Mouse (Mus musculus) midbrain, embryonic 12.5 days (tissue): ENCODE data around the gene Ank2. TPM values are rescaled to one million over a fixed set of nuclear protein-coding genes. Genes with fewer than 3 reads are reported as not detected.
A peak's percentile ranks its signal among the peaks of the same experiment; 100 is the strongest.

Experiments
- ATAC-seq: fragments of 200-750 bp; cut with Nextera tagmentation; 2 replicates; pipeline ENCODE4 v1.8.0; 2017; ENCODE audit warnings: low read depth, moderate TSS enrichment, moderate library complexity; ENCODE audit not compliant: low FRiP score
- H3K27ac ChIP-seq: fragments of 300-500 bp; sonication (generic); replicated peaks from 2 replicates; pipeline ENCODE4 v1.5.1; 2016; ENCODE audit warnings: mild to moderate bottlenecking
- H3K27me3 ChIP-seq: fragments of 300-500 bp; sonication (generic); 2 replicates; pipeline ENCODE4 v1.6.1; 2016; ENCODE audit warnings: mild to moderate bottlenecking
- H3K36me3 ChIP-seq: fragments of 300-500 bp; sonication (generic); 2 replicates; pipeline ENCODE4 v1.6.1; 2016
- H3K4me1 ChIP-seq: fragments of 300-500 bp; sonication (generic); 2 replicates; pipeline ENCODE4 v1.6.1; 2016
- H3K4me2 ChIP-seq: fragments of 300-500 bp; sonication (generic); replicated peaks from 2 replicates; pipeline ENCODE4 v1.6.1; 2016; ENCODE audit warnings: mild to moderate bottlenecking, moderate library complexity
- H3K4me3 ChIP-seq: fragments of 300-500 bp; sonication (generic); 2 replicates; pipeline ENCODE4 v1.5.1; 2016; ENCODE audit warnings: mild to moderate bottlenecking
- H3K9ac ChIP-seq: fragments of 300-500 bp; sonication (generic); replicated peaks from 2 replicates; pipeline ENCODE4 v1.6.1; 2016; ENCODE audit warnings: mild to moderate bottlenecking, moderate library complexity
- H3K9me3 ChIP-seq: fragments of 300-500 bp; sonication (generic); 2 replicates; pipeline ENCODE4 v1.6.1; 2016; ENCODE audit warnings: mild to moderate bottlenecking
- WGBS: fragments of 180-500 bp; shearing (Covaris S2); methylation state at CpG from one replicate; pipeline ENCODE4 v1.1.7; 2016; 5-methylcytosine and 5-hydroxymethylcytosine counted together
- polyA plus RNA-seq: library from polyadenylated mRNA; unstranded; fragments of >200 nt; fragmentation: Nextera tagmentation; extraction: Ambion mirVana; gene quantifications from 2 replicates; pipeline ENCODE4 v1.2.1, GENCODE M21; 2016

Ank2 gene
- polyA plus RNA-seq, 1 experiment from 2014 or later, result 141 TPM

DNA sequence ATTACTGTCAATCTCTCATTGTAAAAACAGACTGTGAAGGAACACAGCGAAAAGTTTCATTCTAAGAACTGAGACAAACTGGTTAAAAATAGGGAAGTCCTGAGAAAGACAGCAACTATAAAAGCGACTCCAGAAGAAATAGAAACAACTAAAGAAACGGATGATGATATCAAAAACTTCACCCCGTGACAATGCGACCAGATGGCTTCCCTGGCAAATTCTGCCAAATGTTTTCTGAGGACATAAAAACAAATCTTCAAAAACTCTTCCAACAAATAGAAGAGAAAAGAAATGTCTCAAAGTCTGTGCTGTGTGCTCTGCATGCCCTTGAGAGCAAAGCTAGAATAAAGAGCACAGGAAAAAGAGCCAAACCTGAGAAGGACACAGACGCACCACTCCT lies 129.6 kb downstream of the Ank2 start:
- Histone ChIP-seq H3K4me3 (no peak overlapping the region), H3K36me3 (no peaks in the 10 kb centered on the region), H3K4me2 (no peak overlapping the region), H3K27me3 (no peaks in the 10 kb centered on the region), H3K27ac (no peak overlapping the region), H3K9ac (no peak overlapping the region), H3K9me3 (peaks cover 3% of the 10 kb centered on the region; the same call in 1 of the 2 replicates), H3K4me1 (no peaks in the 10 kb centered on the region)
- no peak for ATAC-seq
- WGBS, result 85% methylated on average over 6 of the region's 6 CpGs

DNA sequence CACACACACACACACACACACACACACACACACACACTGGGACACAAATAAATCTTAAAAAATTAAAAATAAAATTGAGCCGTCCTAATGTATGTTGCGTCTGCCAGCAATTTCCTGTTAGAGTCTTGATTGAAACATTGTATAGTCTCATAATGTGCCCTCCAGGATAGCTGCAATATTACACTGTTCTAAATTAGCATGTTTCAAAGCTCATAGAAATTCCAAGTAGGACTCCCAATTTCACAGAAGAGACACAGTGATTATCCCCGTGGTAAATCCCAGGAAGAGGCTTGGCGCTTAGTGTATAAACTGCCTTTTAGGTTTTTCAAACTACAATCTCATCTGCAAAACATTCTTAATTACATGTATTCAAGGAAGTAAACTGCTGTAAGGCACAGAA lies 131.7 kb downstream of the Ank2 start:
- no peak overlapping the region for H3K27ac ChIP-seq
- H3K9me3 ChIP-seq, result peaks cover 3% of the 10 kb centered on the region; the same call in 1 of the 2 replicates
- no peaks in the 10 kb centered on the region for H3K27me3 ChIP-seq
- no peak overlapping the region for H3K4me2 ChIP-seq
- WGBS, result 88% methylated on average over 4 of the region's 4 CpGs
- H3K4me3 ChIP-seq, result no peak overlapping the region
- no peaks in the 10 kb centered on the region for H3K36me3 ChIP-seq
- ATAC-seq, result no peak
- no peaks in the 10 kb centered on the region for H3K4me1 ChIP-seq
- no peak overlapping the region for H3K9ac ChIP-seq

DNA sequence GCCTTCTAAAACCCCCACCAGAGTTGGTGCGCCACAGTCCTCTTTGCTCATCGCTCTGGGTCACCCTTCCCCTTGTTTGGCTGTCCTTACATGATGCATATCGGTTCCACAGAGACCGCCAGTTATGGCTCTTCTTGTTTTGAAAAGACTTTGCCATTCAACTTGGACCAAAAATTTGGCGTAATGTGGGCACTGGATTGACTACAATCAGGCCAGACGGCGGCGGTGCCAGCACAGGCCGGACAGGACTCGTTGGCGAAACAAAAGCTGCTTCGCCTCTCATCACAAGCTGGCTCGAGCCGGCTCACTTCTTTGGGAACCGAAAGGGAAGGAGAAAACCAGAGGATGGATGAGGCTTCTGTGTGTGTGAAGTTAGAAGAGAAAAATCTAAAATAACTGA lies 135.6 kb downstream of the Ank2 start:
- no peaks in the 10 kb centered on the region for H3K36me3 ChIP-seq
- 91% methylated on average over 15 of the region's 15 CpGs for WGBS
- ATAC-seq, result no peak
- H3K4me2 ChIP-seq, result no peak overlapping the region
- no peak overlapping the region for H3K27ac ChIP-seq
- peaks cover 12% of the 10 kb centered on the region; the same call in 1 of the 2 replicates for H3K4me1 ChIP-seq
- no peak overlapping the region for H3K4me3 ChIP-seq
- no peaks in the 10 kb centered on the region for H3K27me3 ChIP-seq
- H3K9me3 ChIP-seq, result no peaks in the 10 kb centered on the region
- no peak overlapping the region for H3K9ac ChIP-seq

DNA sequence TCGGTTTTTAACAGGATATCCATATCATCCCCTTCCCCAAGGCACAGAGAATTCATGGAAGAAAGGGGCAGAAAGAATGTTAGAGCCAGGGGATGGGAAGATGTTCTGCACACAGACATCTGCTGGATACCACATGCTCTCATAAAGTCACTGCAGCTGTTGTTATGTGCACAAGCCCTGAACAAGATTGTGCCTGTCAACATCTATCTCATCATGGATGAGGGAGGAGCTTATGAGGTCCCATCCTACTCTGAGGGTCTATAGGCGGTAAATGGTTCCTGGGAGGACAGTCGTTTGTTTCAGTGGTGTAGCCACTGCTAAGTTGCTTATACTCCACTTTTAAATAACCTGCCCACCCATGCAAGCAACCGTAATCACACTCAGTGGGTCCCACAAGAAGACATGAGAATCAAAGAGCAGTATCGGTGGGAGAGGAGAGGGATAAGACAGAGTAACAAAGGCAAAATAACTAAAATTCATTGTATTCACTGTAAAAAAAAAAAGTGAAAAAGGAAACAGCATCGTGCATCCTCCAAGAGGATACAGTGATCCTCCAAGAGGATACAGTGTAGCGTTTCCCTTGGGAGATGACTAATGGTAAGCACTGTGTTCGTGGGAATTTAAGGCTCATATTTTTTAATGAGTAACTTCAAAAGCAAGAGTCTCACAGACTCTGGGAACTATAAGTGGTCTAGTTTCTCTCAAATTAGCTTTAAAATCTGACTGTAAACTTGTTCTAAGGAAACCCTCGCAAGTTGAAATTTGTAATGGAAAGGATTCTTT lies 136.3 kb downstream of the Ank2 start:
- Histone ChIP-seq H3K27me3 (no peaks in the 10 kb centered on the region), H3K27ac (no peak overlapping the region), H3K4me2 (no peak overlapping the region), H3K4me1 (peaks cover 12% of the 10 kb centered on the region; the same call in 1 of the 2 replicates), H3K9me3 (no peaks in the 10 kb centered on the region), H3K9ac (no peak overlapping the region), H3K36me3 (no peaks in the 10 kb centered on the region), H3K4me3 (no peak overlapping the region)
- 90% methylated on average over 9 of the region's 9 CpGs for WGBS
- no peak for ATAC-seq

DNA sequence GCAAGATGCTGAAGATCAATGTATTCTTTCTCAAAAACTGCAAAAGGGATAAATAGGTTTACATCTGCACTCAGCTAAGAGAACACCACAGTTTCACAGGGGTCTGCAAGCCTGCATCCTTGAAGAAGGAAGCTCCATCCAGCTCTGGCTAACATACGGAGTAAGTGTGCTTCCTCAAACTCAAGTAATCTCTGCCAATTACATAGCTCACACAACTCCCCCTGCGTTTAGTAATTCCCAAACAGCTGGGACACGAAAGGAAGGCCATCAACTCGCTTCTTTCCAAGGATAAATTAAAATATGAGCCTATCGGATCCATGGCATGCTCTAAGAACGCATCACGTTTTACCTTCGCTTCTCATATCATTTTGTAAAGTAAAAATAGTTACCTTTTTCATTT lies 137.3 kb downstream of the Ank2 start:
- peak overlapping the region; percentile 31; the same call in 1 of the 2 replicates for H3K27ac ChIP-seq
- no peak for ATAC-seq
- no peaks in the 10 kb centered on the region for H3K36me3 ChIP-seq
- H3K4me2 ChIP-seq, result no peak overlapping the region
- no peak overlapping the region for H3K9ac ChIP-seq
- H3K4me3 ChIP-seq, result no peak overlapping the region
- H3K4me1 ChIP-seq, result peaks cover 12% of the 10 kb centered on the region; the same call in 1 of the 2 replicates
- no peaks in the 10 kb centered on the region for H3K9me3 ChIP-seq
- no peaks in the 10 kb centered on the region for H3K27me3 ChIP-seq
- WGBS, result 67% methylated on average over 8 of the region's 8 CpGs

DNA sequence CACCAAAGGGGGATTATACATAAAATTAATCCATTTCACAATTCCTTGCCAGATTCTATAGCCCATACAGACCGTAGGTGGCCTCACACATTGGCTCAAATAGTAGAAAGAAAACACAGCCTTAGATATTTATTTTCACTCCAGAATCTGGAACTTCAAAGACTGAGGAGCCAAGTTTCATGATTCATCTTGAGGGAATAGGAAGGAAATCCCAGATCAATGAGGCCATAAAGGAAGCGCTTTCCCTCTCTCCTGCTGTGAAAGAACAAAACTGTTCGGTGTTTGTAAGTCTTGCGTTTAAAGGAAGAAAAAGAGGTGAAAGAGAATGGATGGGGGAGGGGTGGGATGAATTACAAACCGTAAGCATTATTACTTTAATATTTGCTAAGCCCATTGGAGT lies 137.8 kb downstream of the Ank2 start:
- ATAC-seq, result no peak
- WGBS, result 23% methylated on average over 5 of the region's 5 CpGs
- peaks cover 12% of the 10 kb centered on the region; the same call in 1 of the 2 replicates for H3K4me1 ChIP-seq

DNA sequence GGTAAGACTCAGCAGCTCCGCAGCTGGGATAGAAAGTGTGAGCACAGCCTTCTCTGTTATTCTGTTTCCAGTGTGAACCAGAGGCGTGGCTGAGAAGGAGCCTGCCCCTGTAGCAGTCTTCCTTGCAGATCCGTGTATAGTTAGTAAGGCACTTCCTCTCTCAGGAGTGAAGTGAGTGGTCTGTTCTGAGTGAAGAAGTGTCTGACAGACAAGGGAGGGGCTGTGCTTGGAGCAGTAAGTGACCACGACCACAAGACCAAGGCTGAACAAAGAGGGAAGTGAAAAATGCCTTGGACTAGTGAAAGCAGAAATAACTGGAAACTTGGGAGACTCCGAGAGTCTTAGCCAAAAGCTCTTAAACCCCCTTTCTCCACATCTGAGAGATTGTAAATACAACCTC lies 143.9 kb downstream of the Ank2 start:
- H3K4me3 ChIP-seq, result no peak overlapping the region
- no peak for ATAC-seq
- H3K27ac ChIP-seq, result no peak overlapping the region
- H3K9me3 ChIP-seq, result no peaks in the 10 kb centered on the region
- H3K36me3 ChIP-seq, result no peaks in the 10 kb centered on the region
- no peak overlapping the region for H3K4me2 ChIP-seq
- no peak overlapping the region for H3K9ac ChIP-seq
- 55% methylated on average over 5 of the region's 5 CpGs for WGBS
- H3K4me1 ChIP-seq, result peaks cover 3% of the 10 kb centered on the region; the same call in 1 of the 2 replicates
- no peaks in the 10 kb centered on the region for H3K27me3 ChIP-seq

More for the DNA sequence above, 137.8 kb downstream of the Ank2 start:
- Histone ChIP-seq H3K36me3 (no peaks in the 10 kb centered on the region), H3K4me2 (no peak overlapping the region), H3K27me3 (no peaks in the 10 kb centered on the region), H3K27ac (no peak overlapping the region), H3K9me3 (no peaks in the 10 kb centered on the region), H3K4me3 (no peak overlapping the region), H3K9ac (no peak overlapping the region)

DNA sequence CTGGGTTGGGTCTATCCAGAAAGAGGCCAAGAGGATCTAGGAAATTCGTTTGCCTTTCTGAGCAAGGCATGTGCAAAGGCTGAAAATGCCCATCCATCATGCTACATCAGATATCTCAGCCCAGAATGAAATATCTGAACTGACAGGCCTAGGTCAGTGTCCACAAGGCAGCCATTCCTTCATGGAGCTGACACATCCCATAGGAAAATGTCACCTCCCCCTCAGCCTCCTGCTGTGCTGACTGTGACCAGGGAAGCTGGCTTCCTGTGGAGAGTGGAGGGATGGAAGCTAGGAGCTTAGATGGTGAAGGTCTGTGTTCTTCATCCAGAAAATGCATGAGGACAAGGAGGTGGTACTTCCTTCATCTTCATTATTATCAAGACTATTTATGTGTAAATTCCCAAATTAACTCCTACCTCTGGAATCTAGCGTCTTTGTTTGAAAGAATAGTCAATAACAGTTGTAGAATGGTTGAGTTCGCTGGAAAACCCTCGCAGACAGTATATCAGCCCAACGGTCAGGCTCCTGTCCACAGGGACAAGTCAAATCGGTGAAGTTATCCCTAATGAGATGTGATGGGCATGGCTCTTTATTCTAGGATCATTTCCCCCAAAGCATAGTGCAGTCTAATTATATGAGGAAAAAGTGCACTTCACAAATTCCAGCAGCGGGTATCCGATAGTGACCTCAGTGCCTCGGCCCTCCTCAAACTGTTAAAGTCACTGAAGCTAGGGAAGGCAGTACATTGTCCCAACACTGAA lies 148.4 kb downstream of the Ank2 start:
- H3K36me3 ChIP-seq, result no peaks in the 10 kb centered on the region
- H3K9me3 ChIP-seq, result peaks cover 6% of the 10 kb centered on the region; the same call in 1 of the 2 replicates
- H3K4me3 ChIP-seq, result no peak overlapping the region
- no peak overlapping the region for H3K27ac ChIP-seq
- no peaks in the 10 kb centered on the region for H3K27me3 ChIP-seq
- no peak overlapping the region for H3K9ac ChIP-seq
- H3K4me2 ChIP-seq, result no peak overlapping the region
- ATAC-seq, result no peak
- 80% methylated on average over 9 of the region's 9 CpGs for WGBS
- H3K4me1 ChIP-seq, result peaks cover 8% of the 10 kb centered on the region; the same call in 1 of the 2 replicates

DNA sequence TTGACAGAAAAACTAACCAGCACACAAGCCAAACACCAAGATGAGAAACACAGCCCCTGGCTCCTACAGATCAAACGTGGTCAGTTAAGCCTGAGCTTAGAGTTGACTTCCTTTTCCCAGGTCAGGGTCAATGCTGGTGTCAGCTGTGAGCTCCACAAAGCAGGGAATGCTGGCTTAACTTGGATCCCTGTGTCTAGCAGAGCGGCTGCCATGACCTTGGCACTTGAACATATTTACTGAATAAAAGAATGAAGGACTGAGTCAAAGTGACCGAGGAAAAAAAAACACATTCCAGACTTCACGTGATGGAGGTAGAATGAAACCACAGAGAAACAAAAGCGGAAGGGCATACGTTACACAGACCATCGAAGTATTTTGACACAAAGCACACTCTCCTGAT lies 150.2 kb downstream of the Ank2 start:
- WGBS, result 68% methylated on average over 7 of the region's 7 CpGs
- H3K9me3 ChIP-seq, result peaks cover 6% of the 10 kb centered on the region; the same call in 1 of the 2 replicates
- H3K4me2 ChIP-seq, result no peak overlapping the region
- H3K4me1 ChIP-seq, result peaks cover 6% of the 10 kb centered on the region; the same call in 1 of the 2 replicates
- H3K9ac ChIP-seq, result no peak overlapping the region
- no peaks in the 10 kb centered on the region for H3K36me3 ChIP-seq
- no peaks in the 10 kb centered on the region for H3K27me3 ChIP-seq
- H3K4me3 ChIP-seq, result no peak overlapping the region
- no peak for ATAC-seq
- no peak overlapping the region for H3K27ac ChIP-seq

DNA sequence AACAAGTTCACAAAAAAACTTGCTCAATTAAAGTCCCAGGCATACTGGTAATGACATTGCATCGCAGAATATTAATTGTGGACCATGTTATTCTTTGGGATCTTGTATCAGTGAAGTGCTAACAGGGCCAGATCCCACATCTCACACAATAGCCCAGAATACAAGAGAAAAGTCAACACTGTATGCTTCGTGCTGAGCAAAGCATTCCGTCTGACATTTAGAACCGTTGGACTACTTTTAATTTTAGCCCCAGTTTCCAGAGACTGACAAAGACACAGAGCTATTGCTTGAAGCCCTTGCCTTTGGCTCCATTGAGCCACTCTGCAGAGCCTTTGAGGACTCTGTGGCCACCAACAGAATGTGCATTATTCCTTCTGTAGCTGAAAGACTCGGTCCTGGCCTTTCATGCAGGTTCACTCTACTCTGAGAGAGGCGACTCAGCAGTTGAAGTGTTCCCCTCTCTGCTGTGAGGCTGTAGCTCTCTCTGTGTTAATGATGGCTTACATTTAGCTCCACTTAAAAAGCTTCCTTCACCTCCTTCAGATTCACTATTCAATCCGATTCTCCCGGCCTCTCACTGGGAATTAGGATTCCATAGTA lies 153.2 kb downstream of the Ank2 start:
- no peaks in the 10 kb centered on the region for H3K36me3 ChIP-seq
- no peak overlapping the region for H3K9ac ChIP-seq
- peaks cover 6% of the 10 kb centered on the region; the same call in 1 of the 2 replicates for H3K4me1 ChIP-seq
- no peak overlapping the region for H3K4me2 ChIP-seq
- H3K4me3 ChIP-seq, result no peak overlapping the region
- 71% methylated on average over 8 of the region's 8 CpGs for WGBS
- peaks cover 6% of the 10 kb centered on the region; the same call in 1 of the 2 replicates for H3K9me3 ChIP-seq
- ATAC-seq, result no peak
- peak overlapping the region; percentile 22 for H3K27ac ChIP-seq
- no peaks in the 10 kb centered on the region for H3K27me3 ChIP-seq

DNA sequence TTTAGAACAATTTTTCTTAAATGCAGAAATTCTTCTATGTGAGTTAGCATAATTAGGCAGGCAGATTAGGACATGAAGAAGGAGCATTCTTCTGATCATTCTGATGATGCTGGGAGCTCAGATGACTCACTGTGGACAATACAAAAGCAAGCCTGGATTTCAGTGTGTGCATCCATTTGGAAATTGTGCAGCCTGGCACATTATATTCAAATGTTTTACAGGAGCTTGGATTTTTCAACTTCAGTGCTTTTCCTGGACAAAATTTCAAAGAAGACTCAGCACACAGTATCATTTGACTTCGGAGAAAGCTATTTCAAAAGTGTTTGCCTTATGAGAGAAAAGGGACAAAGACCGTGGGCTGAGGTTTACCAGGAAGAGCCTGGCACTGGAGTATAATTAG lies 157.8 kb downstream of the Ank2 start:
- no peak overlapping the region for H3K27ac ChIP-seq

DNA sequence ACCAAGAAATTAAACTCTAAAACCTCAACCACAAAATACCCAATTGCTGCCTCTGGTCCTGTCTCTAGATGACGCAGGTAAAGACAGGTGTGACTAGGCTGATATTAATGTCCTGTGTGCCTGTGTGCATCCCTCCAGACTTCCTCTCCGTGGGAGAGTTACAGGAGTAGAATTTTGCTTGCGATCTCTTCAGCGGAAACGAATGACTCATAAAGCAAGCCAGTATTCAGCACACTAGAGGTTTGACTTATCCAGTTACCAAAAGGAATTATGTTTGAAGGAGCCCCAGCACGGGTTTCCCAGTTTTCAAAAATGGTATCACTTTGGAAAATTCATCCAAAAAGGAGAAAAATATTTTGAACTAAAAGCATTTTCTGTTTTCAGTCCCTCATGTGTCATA lies 164.3 kb downstream of the Ank2 start:
- Histone ChIP-seq H3K4me1 (no peaks in the 10 kb centered on the region), H3K36me3 (no peaks in the 10 kb centered on the region), H3K9ac (no peak overlapping the region), H3K4me3 (no peak overlapping the region), H3K4me2 (no peak overlapping the region), H3K27ac (no peak overlapping the region), H3K9me3 (no peaks in the 10 kb centered on the region), H3K27me3 (no peaks in the 10 kb centered on the region)
- 92% methylated on average over 6 of the region's 6 CpGs for WGBS
- ATAC-seq, result no peak

More for the DNA sequence above, 157.8 kb downstream of the Ank2 start:
- Histone ChIP-seq H3K4me2 (no peak overlapping the region), H3K36me3 (no peaks in the 10 kb centered on the region), H3K27me3 (no peaks in the 10 kb centered on the region), H3K9ac (no peak overlapping the region), H3K9me3 (no peaks in the 10 kb centered on the region), H3K4me1 (peaks cover 6% of the 10 kb centered on the region; the same call in 1 of the 2 replicates), H3K4me3 (no peak overlapping the region)
- no peak for ATAC-seq
- WGBS, result 83% methylated on average over 2 of the region's 2 CpGs
